Mouse (Mus musculus): ENCODE data around the gene Nup107. TPM values are rescaled to one million over a fixed set of nuclear protein-coding genes. Genes with fewer than 3 reads are reported as not detected.

Nup107 gene
- polyA plus RNA-seq (2014; fragmentation: Nextera tagmentation; extraction: Ambion mirVana) = 29.0 and 45.2 TPM in 2 replicates

DNA sequence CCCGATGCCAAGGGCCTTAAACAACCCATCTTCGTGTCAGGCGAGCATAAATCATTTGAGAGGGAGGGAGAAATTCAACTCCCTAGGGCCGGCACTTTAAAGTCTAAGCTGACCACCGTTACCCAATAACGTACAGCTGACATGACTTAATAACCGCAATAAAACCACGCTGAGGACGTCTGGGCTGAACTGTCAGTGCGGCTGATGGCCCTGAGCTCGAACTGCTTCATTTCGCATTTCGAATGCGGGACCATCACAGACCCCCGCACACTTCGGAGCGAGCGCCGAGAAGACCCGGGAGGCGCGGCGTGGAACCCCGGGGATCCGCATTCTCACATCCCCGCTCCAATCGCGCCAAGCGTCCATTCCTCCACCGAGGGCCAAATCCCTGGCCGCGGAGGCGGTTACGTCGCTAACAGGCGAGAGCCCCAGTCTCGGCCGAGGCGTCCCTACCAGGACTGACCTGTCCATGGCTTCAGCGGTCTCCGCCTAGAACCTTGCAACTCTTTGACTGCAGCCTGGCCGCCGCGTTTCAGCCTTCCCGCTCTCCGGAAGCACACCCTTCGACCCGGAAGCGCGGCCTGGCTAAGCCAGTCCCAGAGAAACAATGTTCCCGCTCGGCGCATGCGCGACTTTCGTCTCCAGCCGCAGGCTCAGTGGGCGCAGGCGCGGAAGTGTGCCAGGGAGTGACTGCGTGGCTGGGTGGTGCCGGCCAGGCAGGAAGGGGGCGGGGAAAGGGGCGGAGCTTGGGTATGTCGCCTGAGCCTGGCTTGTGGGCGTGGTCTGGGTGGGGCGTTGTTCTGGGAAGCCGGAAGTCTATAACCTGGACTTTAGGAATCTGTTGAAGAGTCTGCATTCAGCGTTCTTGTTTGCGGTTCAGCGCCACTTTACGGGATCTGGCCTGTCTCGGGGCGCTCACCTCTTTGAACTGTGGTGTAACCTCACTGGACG, at the start of gene Nup107:
Nup107 (minus strand) TSS at position 565 of the 951 bp plus-strand sequence.
- peaks cover 3% of the 10 kb centered on the region; the same call in 1 of the 2 replicates for H3K9me3 ChIP-seq (ENCODE audit: control insufficient read depth, low read length)
- H3K4me1 ChIP-seq (ENCODE audit: control insufficient read depth, insufficient read depth, low read length) = peaks cover 14% of the 10 kb centered on the region
- H3K4me2 ChIP-seq (ENCODE audit: low read length) = peak within 1 kb of the TSS; percentile 80
- H3K27ac ChIP-seq (replicated peaks; ENCODE audit: low read depth, low read length) = peak within 1 kb of the TSS; percentile 63
- H3K4me3 ChIP-seq (replicated peaks; ENCODE audit: low read depth, low read length) = peak within 1 kb of the TSS; percentile 82
- H3K9ac ChIP-seq (replicated peaks; ENCODE audit: low read length) = peak within 1 kb of the TSS; percentile 69
- under 1% methylated on average over 75 of the region's 75 CpGs for WGBS
- DNase-seq = peak; percentile 100
- peaks cover 5% of the 10 kb centered on the region for H3K36me3 ChIP-seq (ENCODE audit: control insufficient read depth, insufficient read depth, low read length)
- peak; percentile 97 for ATAC-seq (ENCODE audit: low FRiP score, low TSS enrichment)
- no peaks in the 10 kb centered on the region for H3K27me3 ChIP-seq (ENCODE audit: control insufficient read depth, insufficient read depth, low read length)

DNA sequence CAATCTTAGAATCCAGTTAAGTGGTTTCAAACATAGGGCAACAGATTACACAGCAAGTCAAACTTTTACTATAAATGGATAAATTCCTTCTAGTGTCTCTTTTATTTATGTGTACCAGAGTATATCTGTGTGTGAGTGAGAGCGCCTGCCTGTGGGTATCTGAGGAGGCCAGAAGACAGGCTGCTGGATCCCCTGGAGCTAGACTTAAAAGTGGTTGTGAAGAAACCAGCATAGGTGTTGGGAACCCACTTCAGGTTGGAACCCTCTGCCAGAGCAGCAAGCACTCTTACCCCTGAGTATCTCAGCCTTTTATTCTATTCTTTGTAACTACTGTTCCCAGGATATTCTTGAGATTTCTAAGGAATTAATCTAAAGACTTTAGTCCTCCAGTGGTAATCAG, 49.3 kb upstream of the Nup107 start:
- 91% methylated on average over 1 of the region's 1 CpGs for WGBS
- no peak overlapping the region for H3K4me3 ChIP-seq (replicated peaks; ENCODE audit: low read depth, low read length)
- H3K36me3 ChIP-seq (ENCODE audit: control insufficient read depth, insufficient read depth, low read length) = no peaks in the 10 kb centered on the region
- no peak overlapping the region for H3K9ac ChIP-seq (replicated peaks; ENCODE audit: low read length)
- H3K9me3 ChIP-seq (ENCODE audit: control insufficient read depth, low read length) = no peaks in the 10 kb centered on the region
- ATAC-seq (ENCODE audit: low FRiP score, low TSS enrichment) = no peak
- no peak overlapping the region for H3K27ac ChIP-seq (replicated peaks; ENCODE audit: low read depth, low read length)
- no peak overlapping the region for H3K4me2 ChIP-seq (ENCODE audit: low read length)
- H3K27me3 ChIP-seq (ENCODE audit: control insufficient read depth, insufficient read depth, low read length) = no peaks in the 10 kb centered on the region
- no peak for DNase-seq
- H3K4me1 ChIP-seq (ENCODE audit: control insufficient read depth, insufficient read depth, low read length) = peaks cover 19% of the 10 kb centered on the region

DNA sequence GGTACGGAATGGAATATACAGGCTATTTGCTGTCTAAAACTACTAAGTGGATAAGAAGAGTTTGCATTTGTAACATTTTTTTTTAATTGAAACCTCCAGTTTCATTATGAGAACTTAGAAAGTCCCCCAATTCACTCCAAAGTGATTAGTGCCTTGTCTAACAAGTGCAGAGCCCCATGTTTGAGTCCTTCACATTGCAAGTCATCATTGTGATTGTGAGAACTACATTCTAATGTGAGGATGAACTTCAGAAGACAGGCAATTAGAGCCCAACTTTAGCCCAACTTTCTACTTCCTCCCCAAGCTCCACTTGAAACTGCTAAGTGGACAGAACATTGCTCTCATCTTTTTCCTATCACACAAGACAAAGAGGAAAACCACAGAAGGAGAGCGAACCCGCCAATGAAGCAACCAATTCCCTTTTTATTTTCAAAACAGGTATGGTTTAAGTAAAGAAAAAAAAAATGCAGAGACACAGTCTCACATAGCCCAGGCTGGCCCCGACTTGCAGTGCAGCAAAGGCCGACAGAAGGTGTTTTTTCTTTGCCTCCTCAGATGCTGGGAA, 48.0 kb upstream of the Nup107 start:
- 94% methylated on average over 5 of the region's 5 CpGs for WGBS
- Histone ChIP-seq H3K4me3 (replicated peaks; ENCODE audit: low read depth, low read length) (no peak overlapping the region), H3K27ac (replicated peaks; ENCODE audit: low read depth, low read length) (no peak overlapping the region), H3K4me1 (ENCODE audit: control insufficient read depth, insufficient read depth, low read length) (peaks cover 14% of the 10 kb centered on the region), H3K9me3 (ENCODE audit: control insufficient read depth, low read length) (no peaks in the 10 kb centered on the region), H3K4me2 (ENCODE audit: low read length) (no peak overlapping the region), H3K36me3 (ENCODE audit: control insufficient read depth, insufficient read depth, low read length) (no peaks in the 10 kb centered on the region), H3K27me3 (ENCODE audit: control insufficient read depth, insufficient read depth, low read length) (no peaks in the 10 kb centered on the region), H3K9ac (replicated peaks; ENCODE audit: low read length) (no peak overlapping the region)
- ATAC-seq (ENCODE audit: low FRiP score, low TSS enrichment) (no peak), DNase-seq (no peak)

DNA sequence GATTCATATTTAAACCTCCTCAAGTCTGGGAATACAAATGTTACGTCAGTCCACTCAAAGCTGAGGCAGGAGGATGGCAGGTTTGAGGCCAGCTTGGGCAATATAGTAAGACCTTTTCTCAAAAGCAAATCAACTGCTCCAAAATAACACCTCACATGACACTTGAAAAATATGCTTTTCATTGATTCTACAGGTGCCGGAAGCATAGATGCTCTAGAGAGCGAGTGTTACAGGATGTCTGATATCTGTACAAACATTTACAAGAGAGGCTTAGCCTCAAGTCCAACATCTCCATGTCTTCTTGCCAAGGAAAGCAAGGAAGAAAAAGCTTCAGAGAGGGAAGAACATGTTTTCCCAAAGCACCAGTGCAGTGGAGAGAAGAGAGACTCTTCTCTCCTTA, 47.2 kb upstream of the Nup107 start:
- Histone ChIP-seq H3K27me3 (ENCODE audit: control insufficient read depth, insufficient read depth, low read length) (no peaks in the 10 kb centered on the region), H3K9me3 (ENCODE audit: control insufficient read depth, low read length) (no peaks in the 10 kb centered on the region), H3K9ac (replicated peaks; ENCODE audit: low read length) (no peak overlapping the region), H3K36me3 (ENCODE audit: control insufficient read depth, insufficient read depth, low read length) (no peaks in the 10 kb centered on the region), H3K4me3 (replicated peaks; ENCODE audit: low read depth, low read length) (no peak overlapping the region), H3K27ac (replicated peaks; ENCODE audit: low read depth, low read length) (no peak overlapping the region), H3K4me2 (ENCODE audit: low read length) (no peak overlapping the region), H3K4me1 (ENCODE audit: control insufficient read depth, insufficient read depth, low read length) (peaks cover 14% of the 10 kb centered on the region)
- 97% methylated on average over 3 of the region's 3 CpGs for WGBS
- DNase-seq (no peak), ATAC-seq (ENCODE audit: low FRiP score, low TSS enrichment) (no peak)

DNA sequence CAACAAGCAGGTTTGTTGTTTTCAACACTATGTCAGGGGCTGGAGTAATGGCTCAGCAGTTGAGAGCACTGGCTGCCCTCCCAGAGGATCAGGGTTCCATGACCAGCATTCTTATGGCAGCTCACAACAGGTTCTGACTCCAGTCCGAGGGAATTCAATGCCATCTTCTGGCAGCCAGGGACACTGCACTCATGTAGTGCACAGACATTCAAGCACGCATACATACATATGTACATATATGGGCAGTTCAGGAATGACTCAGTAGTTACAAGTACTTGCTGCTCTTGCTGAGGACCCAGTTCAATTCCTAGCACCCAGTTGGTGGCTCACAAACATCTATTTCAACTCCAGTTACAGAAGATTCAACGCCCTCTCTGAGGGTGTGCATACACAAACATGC, 46.4 kb upstream of the Nup107 start:
- peaks cover 6% of the 10 kb centered on the region for H3K4me1 ChIP-seq (ENCODE audit: control insufficient read depth, insufficient read depth, low read length)
- WGBS = 87% methylated on average over 3 of the region's 3 CpGs

DNA sequence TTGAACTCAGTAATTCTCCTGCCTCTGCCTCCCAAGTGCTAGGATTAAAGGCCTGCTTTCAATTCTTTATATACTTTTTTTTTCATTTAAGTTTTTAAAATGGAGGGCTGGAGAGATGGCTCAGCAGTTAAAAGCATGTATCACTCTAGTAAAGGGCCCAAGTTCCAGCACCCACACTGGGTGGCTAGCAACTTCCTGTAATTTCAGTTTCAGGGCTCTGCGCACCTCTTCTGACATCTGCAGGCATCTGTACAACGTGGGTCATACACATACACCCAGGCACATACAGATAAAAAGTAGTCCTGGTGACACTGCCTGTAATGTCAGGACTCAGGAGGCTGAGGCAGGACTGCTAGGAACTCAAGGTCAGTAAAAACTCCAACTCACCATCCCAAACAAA, 43.8 kb upstream of the Nup107 start:
- H3K4me1 ChIP-seq (ENCODE audit: control insufficient read depth, insufficient read depth, low read length) = no peaks in the 10 kb centered on the region
- no peak overlapping the region for H3K4me2 ChIP-seq (ENCODE audit: low read length)
- ATAC-seq (ENCODE audit: low FRiP score, low TSS enrichment) (no peak), DNase-seq (no peak)
- no peak overlapping the region for H3K4me3 ChIP-seq (replicated peaks; ENCODE audit: low read depth, low read length)
- no peak overlapping the region for H3K27ac ChIP-seq (replicated peaks; ENCODE audit: low read depth, low read length)
- no peaks in the 10 kb centered on the region for H3K36me3 ChIP-seq (ENCODE audit: control insufficient read depth, insufficient read depth, low read length)
- H3K9me3 ChIP-seq (ENCODE audit: control insufficient read depth, low read length) = no peaks in the 10 kb centered on the region
- H3K9ac ChIP-seq (replicated peaks; ENCODE audit: low read length) = no peak overlapping the region
- H3K27me3 ChIP-seq (ENCODE audit: control insufficient read depth, insufficient read depth, low read length) = no peaks in the 10 kb centered on the region
- WGBS = 87% methylated on average over 2 of the region's 2 CpGs

More for the DNA sequence above, 46.4 kb upstream of the Nup107 start:
- Histone ChIP-seq H3K4me3 (replicated peaks; ENCODE audit: low read depth, low read length) (no peak overlapping the region), H3K27me3 (ENCODE audit: control insufficient read depth, insufficient read depth, low read length) (no peaks in the 10 kb centered on the region), H3K9me3 (ENCODE audit: control insufficient read depth, low read length) (no peaks in the 10 kb centered on the region), H3K36me3 (ENCODE audit: control insufficient read depth, insufficient read depth, low read length) (no peaks in the 10 kb centered on the region), H3K4me2 (ENCODE audit: low read length) (no peak overlapping the region), H3K9ac (replicated peaks; ENCODE audit: low read length) (no peak overlapping the region), H3K27ac (replicated peaks; ENCODE audit: low read depth, low read length) (no peak overlapping the region)
- DNase-seq (no peak), ATAC-seq (ENCODE audit: low FRiP score, low TSS enrichment) (no peak)

DNA sequence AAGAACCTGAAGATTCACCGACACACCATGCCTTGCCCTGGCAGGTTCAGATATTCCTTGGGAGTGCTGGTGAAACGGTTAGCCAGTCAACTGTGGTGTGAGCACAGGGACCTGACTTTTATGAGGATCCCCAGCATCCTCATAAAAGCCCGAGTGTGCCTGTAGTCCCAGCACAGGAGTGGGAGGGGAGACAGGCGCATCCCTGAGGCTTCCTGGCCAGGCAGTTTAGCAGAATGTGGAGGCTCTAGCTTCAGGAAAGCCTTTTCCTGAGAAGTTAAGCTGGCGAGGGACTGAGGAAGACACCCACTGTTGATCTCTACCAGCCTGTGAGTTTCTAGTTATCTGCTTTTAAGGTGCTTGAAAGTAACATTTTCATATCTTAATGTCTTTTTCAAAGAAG, 42.9 kb upstream of the Nup107 start:
- 70% methylated on average over 5 of the region's 5 CpGs for whole genome bisulfite sequencing

DNA sequence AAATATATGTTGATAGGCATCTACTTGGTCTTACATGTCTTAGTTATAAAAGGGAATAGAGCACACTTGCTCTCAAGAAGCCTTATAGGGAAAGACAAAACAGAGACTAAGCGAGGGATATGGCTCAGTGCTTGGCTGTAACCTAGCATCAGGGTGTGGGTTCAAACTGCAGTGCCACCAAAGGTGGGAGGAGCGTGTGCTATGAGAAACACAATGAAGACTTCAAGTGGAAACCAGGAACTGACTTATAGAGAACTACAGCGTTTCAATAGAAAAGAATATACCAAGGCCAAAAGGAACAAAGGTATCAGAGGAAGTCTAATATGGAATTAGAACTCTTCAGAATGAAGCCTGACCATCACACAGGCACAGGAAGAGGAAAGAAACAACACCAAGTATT, 38.3 kb upstream of the Nup107 start:
- 91% methylated on average over 3 of the region's 3 CpGs for WGBS
- Histone ChIP-seq H3K27ac (replicated peaks; ENCODE audit: low read depth, low read length) (no peak overlapping the region), H3K4me2 (ENCODE audit: low read length) (no peak overlapping the region), H3K36me3 (ENCODE audit: control insufficient read depth, insufficient read depth, low read length) (no peaks in the 10 kb centered on the region), H3K9ac (replicated peaks; ENCODE audit: low read length) (no peak overlapping the region), H3K9me3 (ENCODE audit: control insufficient read depth, low read length) (no peaks in the 10 kb centered on the region), H3K4me3 (replicated peaks; ENCODE audit: low read depth, low read length) (no peak overlapping the region), H3K4me1 (ENCODE audit: control insufficient read depth, insufficient read depth, low read length) (no peaks in the 10 kb centered on the region), H3K27me3 (ENCODE audit: control insufficient read depth, insufficient read depth, low read length) (no peaks in the 10 kb centered on the region)
- no peak for DNase-seq
- ATAC-seq (ENCODE audit: low FRiP score, low TSS enrichment) = no peak

More for the DNA sequence above, 42.9 kb upstream of the Nup107 start:
- Histone ChIP-seq H3K4me3 (replicated peaks; ENCODE audit: low read depth, low read length) (no peak overlapping the region), H3K9ac (replicated peaks; ENCODE audit: low read length) (no peak overlapping the region), H3K4me1 (ENCODE audit: control insufficient read depth, insufficient read depth, low read length) (no peaks in the 10 kb centered on the region), H3K27me3 (ENCODE audit: control insufficient read depth, insufficient read depth, low read length) (no peaks in the 10 kb centered on the region), H3K4me2 (ENCODE audit: low read length) (no peak overlapping the region), H3K27ac (replicated peaks; ENCODE audit: low read depth, low read length) (no peak overlapping the region), H3K36me3 (ENCODE audit: control insufficient read depth, insufficient read depth, low read length) (no peaks in the 10 kb centered on the region), H3K9me3 (ENCODE audit: control insufficient read depth, low read length) (no peaks in the 10 kb centered on the region)
- ATAC-seq (ENCODE audit: low FRiP score, low TSS enrichment) (no peak), DNase-seq (no peak)
